ENCODE assay signal across 8 mouse cellular contexts in genomic region chr6:4904055-4904450, GRCm38 (mm10). TPM values are rescaled to one million over a fixed set of nuclear protein-coding genes. Genes with fewer than 3 reads are reported as not detected.
A peak's percentile ranks its signal among the peaks of the same experiment; 100 is the strongest.
DNase-seq lines count a peak whose midpoint lies in the region; ATAC-seq and TF ChIP-seq lines count a peak whose summit lies in the region.

No protein-coding gene starts in this region.

- H3K9ac ChIP-seq in hindbrain, embryonic 16.5 days (ENCODE audit: low read depth, low read length), result peak overlapping the region; percentile 92
- peak overlapping the region; percentile 97 for H3K9ac ChIP-seq in neural tube, embryonic 13.5 days

- 19% methylated on average over 9 of the region's 9 CpGs for WGBS in cerebellum, adult 2 months
- 7% methylated on average over 9 of the region's 9 CpGs for WGBS in forebrain, embryonic 10.5 days
- WGBS in hindbrain, embryonic 16.5 days, result 0% methylated on average over 9 of the region's 9 CpGs
- WGBS in neural tube, embryonic 13.5 days, result 3% methylated on average over 9 of the region's 9 CpGs

- no peak for TF ChIP-seq POLR2A in cerebellum, adult 2 months (IDR thresholded peaks at IDR 0.05; ENCODE audit: borderline replicate concordance, insufficient read depth, low read length)

- H3K27ac ChIP-seq in cerebellum, adult 2 months (ENCODE audit: insufficient read depth, low read length), result no peak overlapping the region
- peak overlapping the region; percentile 99 for H3K27ac ChIP-seq in forebrain, embryonic 10.5 days
- peak overlapping the region; percentile 96 for H3K27ac ChIP-seq in hindbrain, embryonic 16.5 days (ENCODE audit: low read depth, low read length)
- H3K27ac ChIP-seq in neural tube, embryonic 13.5 days (replicated peaks), result peak overlapping the region; percentile 99

- no peak for TF ChIP-seq CTCF in cerebellum, adult 2 months (IDR thresholded peaks at IDR 0.05; ENCODE audit: borderline replicate concordance, insufficient read depth, low read depth, low read length)

- no peaks in the 10 kb centered on the region for H3K4me1 ChIP-seq in cerebellum, adult 2 months (ENCODE audit: control insufficient read depth, insufficient read depth, low read length)
- H3K4me1 ChIP-seq in forebrain, embryonic 10.5 days, result peaks cover 50% of the 10 kb centered on the region
- peaks cover 15% of the 10 kb centered on the region for H3K4me1 ChIP-seq in hindbrain, embryonic 16.5 days (ENCODE audit: control insufficient read depth, insufficient read depth, low read depth, low read length)
- peaks cover 49% of the 10 kb centered on the region for H3K4me1 ChIP-seq in neural tube, embryonic 13.5 days (replicated peaks)

- peak; percentile 43 for ATAC-seq in hindbrain, embryonic 16.5 days
- peak; percentile 44 for ATAC-seq in neural tube, embryonic 13.5 days (ENCODE audit: low read depth)

- H3K27me3 ChIP-seq in cerebellum, adult 2 months (ENCODE audit: control insufficient read depth, insufficient read depth, low read length), result no peaks in the 10 kb centered on the region
- H3K27me3 ChIP-seq in forebrain, embryonic 10.5 days (ENCODE audit: poor library complexity, severe bottlenecking), result peaks cover 13% of the 10 kb centered on the region
- no peaks in the 10 kb centered on the region for H3K27me3 ChIP-seq in hindbrain, embryonic 16.5 days (replicated peaks; ENCODE audit: control insufficient read depth, insufficient read depth, low read length)
- no peaks in the 10 kb centered on the region for H3K27me3 ChIP-seq in neural tube, embryonic 13.5 days

- peak overlapping the region; percentile 100 for H3K4me3 ChIP-seq in cerebellum, adult 2 months (replicated peaks; ENCODE audit: insufficient read depth, low read depth, low read length)
- H3K4me3 ChIP-seq in forebrain, embryonic 10.5 days, result peak overlapping the region; percentile 76
- peak overlapping the region; percentile 76 for H3K4me3 ChIP-seq in hindbrain, embryonic 16.5 days (ENCODE audit: low read length)
- H3K4me3 ChIP-seq in neural tube, embryonic 13.5 days, result peak overlapping the region; percentile 77

- peak overlapping the region; percentile 84 for H3K4me2 ChIP-seq in hindbrain, embryonic 16.5 days (ENCODE audit: low read length)
- peak overlapping the region; percentile 71 for H3K4me2 ChIP-seq in neural tube, embryonic 13.5 days

- peak; percentile 39 to 49 for DNase-seq in cerebellum, adult 2 months
- no peak for DNase-seq in cerebellum, adult 11 months
- DNase-seq in R1 (ENCODE audit: low read depth, low spot score) (peak; percentile 59), liver (peak; percentile 24)
- peak; percentile 38 for DNase-seq in forebrain, embryonic 10.5 days (ENCODE audit: extremely low spot score, low spot score)
- DNase-seq in thymus, postnatal 14 days, result no peak

- H3K9me3 ChIP-seq in forebrain, embryonic 10.5 days, result no peaks in the 10 kb centered on the region
- H3K9me3 ChIP-seq in hindbrain, embryonic 16.5 days (ENCODE audit: control insufficient read depth, low read length), result no peaks in the 10 kb centered on the region
- no peaks in the 10 kb centered on the region for H3K9me3 ChIP-seq in neural tube, embryonic 13.5 days

- peaks cover 21% of the 10 kb centered on the region for H3K36me3 ChIP-seq in forebrain, embryonic 10.5 days (replicated peaks)
- H3K36me3 ChIP-seq in hindbrain, embryonic 16.5 days (ENCODE audit: control insufficient read depth, insufficient read depth, low read length), result no peaks in the 10 kb centered on the region
- no peaks in the 10 kb centered on the region for H3K36me3 ChIP-seq in neural tube, embryonic 13.5 days

RNA-seq across cellular contexts. Expression of gene Ppp1r9a, which starts 1.3 kb away (rescaled TPM):
- polyA plus RNA-seq in cerebellum, adult 2 months (2012; rRNA removed), result 34.1 and 34.9 TPM in 2 replicates
- 17.1 and 18.7 TPM in 2 replicates for polyA plus RNA-seq in forebrain, embryonic 10.5 days (2016; fragmentation: Nextera tagmentation; extraction: Ambion mirVana)
- polyA plus RNA-seq in hindbrain, embryonic 16.5 days (2015; fragmentation: Nextera tagmentation; extraction: Ambion mirVana), result 30.8 and 40.1 TPM in 2 replicates
- 27.2 and 30.2 TPM in 2 replicates for polyA plus RNA-seq in neural tube, embryonic 13.5 days (2015; fragmentation: Nextera tagmentation; extraction: Ambion mirVana)

Comparison
In these comparisons a context has a peak if more than half of its experiments do, and no peak if none do; other contexts are left out.
1. DNase-seq: peak in cerebellum, adult 2 months (2 of 2), R1 (single experiment), forebrain, embryonic 10.5 days (single experiment) and liver (single experiment); none in cerebellum, adult 11 months (single experiment) and thymus, postnatal 14 days (single experiment).
2. Peak in every context shown above with its lines, with median percentiles within 50 percentile points of each other: H3K4me3 ChIP-seq.